Mouse (Mus musculus) stomach, embryonic 14.5 days (tissue): ENCODE data around the gene Wdr90. TPM values are rescaled to one million over a fixed set of nuclear protein-coding genes. Genes with fewer than 3 reads are reported as not detected.
"Not testable (repeated sequence)": the region's sequence is repeated elsewhere in the genome, so short reads cannot be mapped to it uniquely, and the experiment has no call there.

ENCODE experiments used
- ATAC-seq: fragments of 200-750 bp; cut with Nextera tagmentation; 2 replicates; pipeline ENCODE4 v1.8.0; 2017; ENCODE audit warnings: low read depth, moderate TSS enrichment; ENCODE audit not compliant: insufficient number of reproducible peaks, insufficient read depth, low FRiP score
- H3K27ac ChIP-seq: fragments of 300-500 bp; sonication (generic); 2 replicates; pipeline ENCODE4 v1.5.1; 2014; ENCODE audit warnings: mild to moderate bottlenecking, low read length, moderate library complexity, mixed read lengths
- H3K27me3 ChIP-seq: fragments of 300-500 bp; sonication (generic); 2 replicates; pipeline ENCODE4 v1.6.1; 2014; ENCODE audit warnings: low read length, control low read depth, mixed read lengths; ENCODE audit not compliant: control insufficient read depth, insufficient read depth
- H3K36me3 ChIP-seq: fragments of 300-500 bp; sonication (generic); 2 replicates; pipeline ENCODE4 v1.6.1; 2014; ENCODE audit warnings: mild to moderate bottlenecking, control low read depth, low read length, moderate library complexity, mixed read lengths; ENCODE audit not compliant: control insufficient read depth, insufficient read depth
- H3K4me1 ChIP-seq: fragments of 300-500 bp; sonication (generic); 2 replicates; pipeline ENCODE4 v1.6.1; 2014; ENCODE audit warnings: low read length, control low read depth, mixed read lengths; ENCODE audit not compliant: control insufficient read depth, insufficient read depth
- H3K4me2 ChIP-seq: fragments of 300-500 bp; sonication (generic); replicated peaks from 2 replicates; pipeline ENCODE4 v1.6.1; 2014; ENCODE audit warnings: low read depth, low read length, control low read depth
- H3K4me3 ChIP-seq: fragments of 300-500 bp; sonication (generic); 2 replicates; pipeline ENCODE4 v1.5.1; 2014; ENCODE audit warnings: low read depth, low read length, control low read depth
- H3K9ac ChIP-seq: fragments of 300-500 bp; sonication (generic); replicated peaks from 2 replicates; pipeline ENCODE4 v1.6.1; 2014; ENCODE audit warnings: low read depth, mild to moderate bottlenecking, control low read depth, low read length, moderate library complexity, mixed read lengths
- H3K9me3 ChIP-seq: fragments of 300-500 bp; sonication (generic); 2 replicates; pipeline ENCODE4 v1.6.1; 2016; ENCODE audit warnings: low read depth, low read length, control low read depth; ENCODE audit not compliant: control insufficient read depth
- WGBS: fragments of 180-500 bp; shearing (Covaris S2); extraction: QIAGEN DNeasy Blood & Tissue Kit; methylation state at CpG from one replicate; pipeline ENCODE4 v1.1.7; 2014; 5-methylcytosine and 5-hydroxymethylcytosine counted together
- polyA plus RNA-seq: library from polyadenylated mRNA; unstranded; fragments of >200 nt; fragmentation: Nextera tagmentation; extraction: Ambion mirVana; gene quantifications from 2 replicates; pipeline ENCODE4 v1.2.1, GENCODE M21; 2014

Wdr90 gene
- polyA plus RNA-seq, 1 experiment from 2014 or later = 22.5 TPM

DNA sequence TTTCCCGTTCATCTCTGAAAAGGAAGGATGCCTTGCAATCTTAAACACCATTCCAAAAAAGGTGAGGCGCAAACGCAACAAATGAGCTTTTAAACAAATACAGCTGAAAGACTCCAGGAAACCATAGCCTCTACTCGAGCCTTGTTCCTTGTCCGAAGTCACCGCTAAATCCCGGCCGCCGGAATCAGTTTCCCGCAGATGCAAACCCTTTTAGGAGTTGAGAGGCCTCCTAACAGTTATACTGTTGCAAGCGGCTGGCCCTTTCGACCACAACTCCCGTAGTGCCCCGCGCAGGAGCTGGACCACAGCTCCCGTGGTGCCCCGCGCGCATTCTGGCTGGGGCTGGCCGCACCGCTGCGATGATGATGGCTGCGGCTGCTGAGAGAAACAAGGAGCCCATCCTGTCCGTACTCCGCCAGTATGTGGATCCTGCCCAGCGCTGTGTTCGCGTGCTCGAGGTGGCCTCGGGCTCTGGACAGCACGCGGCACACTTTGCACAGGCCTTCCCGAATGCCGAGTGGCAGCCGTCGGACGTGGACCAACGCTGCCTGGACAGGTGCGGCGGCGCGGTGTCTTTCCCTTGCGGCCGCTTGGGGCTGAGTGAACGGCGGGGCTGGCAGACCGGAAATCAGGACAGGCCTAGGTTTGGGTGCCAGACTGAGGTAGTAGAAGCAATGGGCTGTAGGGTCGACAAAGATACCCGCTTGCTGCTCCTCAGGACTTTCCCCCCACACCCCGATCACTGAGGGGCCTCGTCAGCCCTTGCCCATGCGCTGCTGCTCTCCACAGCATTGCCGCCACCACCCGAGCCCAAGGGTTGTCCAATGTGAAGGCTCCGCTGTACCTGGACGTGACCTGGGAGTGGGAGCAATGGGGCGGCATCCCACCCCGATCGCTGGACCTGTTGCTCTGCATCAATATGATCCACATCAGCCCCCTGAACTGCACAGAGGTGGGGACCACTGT, 14.2 kb upstream of the Wdr90 start:
- no peaks in the 10 kb centered on the region for H3K9me3 ChIP-seq
- ATAC-seq = peak; percentile 94
- H3K27me3 ChIP-seq = no peaks in the 10 kb centered on the region
- peaks cover 13% of the 10 kb centered on the region for H3K36me3 ChIP-seq
- H3K4me3 ChIP-seq = peak overlapping the region; percentile 70
- H3K9ac ChIP-seq = peak overlapping the region; percentile 37
- peak overlapping the region; percentile 94 for H3K27ac ChIP-seq
- peak overlapping the region; percentile 91 for H3K4me2 ChIP-seq
- H3K4me1 ChIP-seq = peaks cover 9% of the 10 kb centered on the region; the same call in 1 of the 2 replicates
- 1% methylated on average over 59 of the region's 59 CpGs for whole genome bisulfite sequencing

DNA sequence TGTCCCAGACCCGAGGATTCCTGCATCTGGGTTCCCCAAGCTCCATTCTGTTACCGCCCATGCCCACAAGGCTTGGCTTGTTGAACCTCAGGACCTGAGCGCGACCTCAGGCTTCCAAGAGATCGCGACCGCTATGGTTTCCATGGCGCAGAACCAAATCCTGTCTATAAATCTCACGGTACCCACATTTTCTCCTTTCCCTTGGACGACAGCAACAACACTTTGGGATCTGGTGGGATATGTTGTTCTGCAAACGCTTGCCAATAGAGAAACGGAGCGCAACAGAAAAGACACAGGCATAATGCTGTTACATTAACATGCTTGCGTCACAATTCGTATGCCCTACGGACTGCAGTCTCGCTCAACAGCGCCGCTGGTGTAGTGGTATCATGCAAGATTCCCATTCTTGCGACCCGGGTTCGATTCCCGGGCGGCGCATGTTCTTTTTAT, 13.4 kb upstream of the Wdr90 start, which contains the start of gene Mettl26:
Gene Mettl26 (plus strand): TSS at position 354 of the 450 bp plus-strand sequence.
- WGBS = under 1% methylated on average over 25 of the region's 25 CpGs
- Histone ChIP-seq H3K9ac (peak within 1 kb of the TSS; percentile 37), H3K36me3 (peaks cover 13% of the 10 kb centered on the region), H3K9me3 (no peaks in the 10 kb centered on the region), H3K27ac (peak within 1 kb of the TSS; percentile 94), H3K4me2 (peak within 1 kb of the TSS; percentile 91), H3K4me3 (peak within 1 kb of the TSS; percentile 70), H3K4me1 (peaks cover 9% of the 10 kb centered on the region; the same call in 1 of the 2 replicates), H3K27me3 (no peaks in the 10 kb centered on the region)
- ATAC-seq = peak; percentile 70; the same call in 1 of the 2 replicates

DNA sequence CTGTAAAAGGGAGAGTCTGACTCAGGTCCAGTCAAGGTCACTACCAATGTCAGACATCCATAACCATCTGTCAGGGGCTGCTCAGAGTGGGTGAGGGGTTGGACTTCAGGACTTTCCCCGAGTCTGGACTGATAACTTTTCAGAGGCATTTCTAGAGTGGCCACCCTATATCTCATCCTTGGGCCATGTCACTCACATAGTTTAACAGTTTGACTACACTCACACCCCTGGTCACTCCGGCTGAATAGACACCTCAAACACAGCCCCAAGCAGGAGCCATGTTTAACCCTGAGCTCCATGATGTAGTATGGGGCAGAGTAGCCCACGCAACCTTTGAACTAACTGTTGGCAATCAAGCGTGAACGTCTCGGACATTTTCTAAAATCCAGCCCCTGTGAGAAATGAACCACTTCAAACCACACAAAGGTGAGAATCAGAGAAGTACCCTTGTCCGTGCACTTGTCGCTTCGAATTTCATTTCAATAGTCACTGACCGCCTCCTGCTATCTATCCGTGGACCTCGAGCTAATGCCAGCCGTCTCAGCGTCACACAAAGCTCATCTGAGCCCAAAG, 12.9 kb upstream of the Wdr90 start:
- Histone ChIP-seq H3K27me3 (no peaks in the 10 kb centered on the region), H3K9me3 (no peaks in the 10 kb centered on the region), H3K4me1 (peaks cover 9% of the 10 kb centered on the region; the same call in 1 of the 2 replicates), H3K36me3 (peaks cover 13% of the 10 kb centered on the region), H3K4me2 (peak overlapping the region; percentile 91), H3K27ac (peak overlapping the region; percentile 94), H3K9ac (peak overlapping the region; percentile 33; the same call in 1 of the 2 replicates), H3K4me3 (peak overlapping the region; percentile 70)
- ATAC-seq = no peak
- WGBS = 5% methylated on average over 14 of the region's 14 CpGs

DNA sequence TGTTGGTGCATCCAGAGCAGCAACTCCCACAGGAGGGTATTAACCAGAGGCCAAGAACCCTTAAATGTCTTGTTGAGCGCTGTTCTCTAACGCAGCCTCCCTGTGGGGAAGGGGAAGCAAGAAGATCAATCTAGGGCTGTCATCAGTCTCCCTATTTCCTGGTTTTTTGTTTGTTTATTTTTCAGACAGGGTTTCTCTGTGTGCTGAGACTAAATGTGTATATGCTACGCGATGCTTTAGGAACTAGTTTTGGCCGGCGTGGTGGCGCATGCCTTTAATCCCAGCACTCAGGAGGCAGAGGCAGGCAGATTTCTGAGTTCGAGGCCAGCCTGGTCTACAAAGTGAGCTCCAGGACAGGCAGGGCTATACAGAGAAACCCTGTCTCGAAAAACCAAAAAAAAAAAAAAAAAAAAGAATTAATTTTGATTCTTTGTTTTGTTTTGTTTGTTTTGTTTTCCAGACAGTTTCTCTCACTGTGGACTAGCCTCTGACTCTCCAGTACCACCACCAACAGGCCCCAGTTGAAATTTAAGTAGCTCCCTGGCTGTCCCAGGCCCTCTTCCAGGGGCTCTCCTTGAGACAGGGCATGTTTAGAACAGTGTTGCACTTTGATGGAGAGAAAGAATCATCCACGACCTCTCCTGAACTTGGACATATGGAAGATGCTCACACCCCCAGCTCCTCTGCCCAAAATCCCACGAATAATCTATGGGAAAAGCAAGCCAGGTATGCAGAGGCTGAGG, 12.3 kb upstream of the Wdr90 start:
- no peak overlapping the region for H3K27ac ChIP-seq
- H3K9ac ChIP-seq = no peak overlapping the region
- no peak overlapping the region for H3K4me3 ChIP-seq

DNA sequence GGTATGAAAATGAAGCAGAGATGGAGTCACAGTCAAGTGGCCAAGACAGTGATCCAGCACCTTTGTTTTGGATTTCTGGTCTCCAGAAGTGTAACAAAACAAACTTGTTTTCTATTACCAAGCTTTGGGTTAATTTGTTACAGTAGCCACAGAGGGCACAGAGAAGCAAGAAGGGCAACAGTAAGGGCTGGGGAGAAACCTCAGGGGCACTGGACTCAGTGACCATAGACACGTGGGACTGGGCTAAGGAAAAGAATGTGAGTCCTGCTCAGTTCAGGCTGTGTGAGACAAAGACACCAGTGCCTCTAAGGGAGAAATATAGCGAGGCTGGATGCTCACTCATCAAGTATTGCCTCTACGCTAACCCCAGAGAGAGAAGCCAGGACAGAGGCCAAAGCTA, 11.4 kb upstream of the Wdr90 start:
- Histone ChIP-seq H3K9ac (no peak overlapping the region), H3K4me2 (no peak overlapping the region), H3K27ac (no peak overlapping the region), H3K36me3 (peaks cover 2% of the 10 kb centered on the region), H3K4me1 (peaks cover 16% of the 10 kb centered on the region), H3K27me3 (no peaks in the 10 kb centered on the region), H3K9me3 (no peaks in the 10 kb centered on the region), H3K4me3 (no peak overlapping the region)
- 84% methylated on average over 3 of the region's 3 CpGs for WGBS
- ATAC-seq = no peak

More for the DNA sequence above, 12.3 kb upstream of the Wdr90 start:
- Histone ChIP-seq H3K4me1 (peaks cover 14% of the 10 kb centered on the region; the same call in 1 of the 2 replicates), H3K36me3 (peaks cover 11% of the 10 kb centered on the region), H3K4me2 (peak overlapping the region; percentile 91), H3K27me3 (no peaks in the 10 kb centered on the region), H3K9me3 (no peaks in the 10 kb centered on the region)
- WGBS = 65% methylated on average over 11 of the region's 11 CpGs
- ATAC-seq = no peak

DNA sequence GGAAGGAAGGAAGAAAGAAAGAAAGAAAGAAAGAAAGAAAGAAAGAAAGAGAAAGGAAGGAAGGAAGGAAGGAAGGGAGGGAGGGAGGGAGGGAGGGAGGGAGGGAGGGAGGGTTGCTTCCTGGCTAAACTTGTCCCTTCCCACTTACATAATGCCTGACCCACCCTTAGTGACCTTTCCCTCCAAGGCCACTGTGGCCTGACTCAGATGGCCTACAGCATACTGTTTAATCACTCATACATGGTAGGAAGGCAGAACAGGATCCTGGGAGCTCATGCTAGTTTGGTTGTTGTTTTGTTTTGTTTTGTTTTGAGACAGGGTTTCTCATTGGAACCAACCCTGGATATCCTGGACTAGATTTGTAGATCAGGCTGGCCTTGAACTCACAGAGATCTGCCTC, 10.3 kb upstream of the Wdr90 start:
- H3K27me3 ChIP-seq, H3K36me3 ChIP-seq, H3K27ac ChIP-seq, H3K9ac ChIP-seq, ATAC-seq, H3K9me3 ChIP-seq, H3K4me2 ChIP-seq, H3K4me3 ChIP-seq: not testable (repeated sequence)
- peaks cover 18% of the 10 kb centered on the region for H3K4me1 ChIP-seq

DNA sequence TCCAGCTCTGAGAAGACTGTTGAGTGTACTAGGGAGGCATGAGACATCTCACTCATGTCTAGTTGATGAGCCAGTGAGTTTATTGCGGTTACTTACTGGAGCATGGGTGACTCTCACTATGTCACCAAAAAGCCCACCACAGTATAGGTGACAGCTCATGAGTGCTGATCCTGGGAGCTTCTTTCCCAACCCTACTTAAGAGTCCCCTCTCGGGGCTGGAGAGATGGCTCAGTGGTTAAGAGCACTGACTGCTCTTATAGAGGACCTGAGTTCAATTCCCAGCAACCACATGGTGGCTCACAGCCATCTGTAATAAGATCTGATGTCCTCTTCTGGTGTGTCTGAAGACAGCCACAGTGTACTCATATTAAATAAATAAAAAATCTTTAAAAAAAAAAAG, 8.7 kb upstream of the Wdr90 start:
- Histone ChIP-seq H3K27me3 (no peaks in the 10 kb centered on the region), H3K4me1 (peaks cover 10% of the 10 kb centered on the region; the same call in 1 of the 2 replicates), H3K27ac (no peak overlapping the region), H3K36me3 (no peaks in the 10 kb centered on the region), H3K4me3 (no peak overlapping the region), H3K9me3 (no peaks in the 10 kb centered on the region), H3K4me2 (no peak overlapping the region), H3K9ac (no peak overlapping the region)
- no peak for ATAC-seq
- 83% methylated on average over 2 of the region's 2 CpGs for WGBS

DNA sequence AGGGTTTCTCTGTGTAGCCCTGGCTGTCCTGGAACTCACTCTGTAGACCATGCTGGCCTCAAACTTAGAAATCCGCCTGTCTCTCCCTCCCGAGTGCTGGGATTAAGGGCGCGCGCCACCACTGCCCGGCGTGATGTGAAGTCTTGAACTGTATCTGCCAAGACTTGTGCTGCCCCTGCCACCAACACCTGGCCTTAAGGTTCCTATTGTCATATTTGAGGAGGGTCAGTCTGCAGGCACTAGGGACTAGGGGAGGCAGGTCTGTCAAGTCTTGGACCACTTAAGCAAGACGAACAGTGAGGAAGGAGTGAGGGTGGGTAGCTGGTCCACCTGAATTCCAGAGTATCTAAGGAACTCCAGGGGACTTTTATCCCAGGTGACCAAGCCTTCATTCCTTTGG, 8.2 kb upstream of the Wdr90 start:
- no peaks in the 10 kb centered on the region for H3K9me3 ChIP-seq
- WGBS = 84% methylated on average over 8 of the region's 8 CpGs
- no peak overlapping the region for H3K4me3 ChIP-seq
- no peak overlapping the region for H3K9ac ChIP-seq
- H3K4me2 ChIP-seq = no peak overlapping the region
- ATAC-seq = no peak
- H3K27me3 ChIP-seq = no peaks in the 10 kb centered on the region
- no peak overlapping the region for H3K27ac ChIP-seq
- H3K36me3 ChIP-seq = no peaks in the 10 kb centered on the region
- peaks cover 10% of the 10 kb centered on the region; the same call in 1 of the 2 replicates for H3K4me1 ChIP-seq
